Mouse (Mus musculus) hindbrain, postnatal 0 days (tissue): ENCODE data around the gene Uhrf1bp1l. TPM values are rescaled to one million over a fixed set of nuclear protein-coding genes. Genes with fewer than 3 reads are reported as not detected.

Experiments
- ATAC-seq: fragments of 200-750 bp; cut with Nextera tagmentation; 2 replicates; pipeline ENCODE4 v1.8.0; 2017; ENCODE audit warnings: mild to moderate bottlenecking, moderate TSS enrichment, moderate library complexity
- DNase-seq: peaks from one replicate; pipeline ENCODE4 v3.0.0-alpha.2; 2015; ENCODE audit warnings: low spot score
- H3K27ac ChIP-seq: fragments of 300-500 bp; sonication (generic); 2 replicates; pipeline ENCODE4 v1.5.1; 2014; ENCODE audit warnings: mild to moderate bottlenecking
- H3K27me3 ChIP-seq: fragments of 300-500 bp; sonication (generic); 2 replicates; pipeline ENCODE4 v1.6.1; 2014; ENCODE audit warnings: low read length, mixed read lengths; ENCODE audit not compliant: insufficient read depth
- H3K36me3 ChIP-seq: fragments of 300-500 bp; sonication (generic); 2 replicates; pipeline ENCODE4 v1.6.1; 2014; ENCODE audit warnings: low read length, mixed read lengths; ENCODE audit not compliant: insufficient read depth
- H3K4me1 ChIP-seq: fragments of 300-500 bp; sonication (generic); 2 replicates; pipeline ENCODE4 v1.6.1; 2014; ENCODE audit warnings: antibody characterized with exemption, low read length, mixed read lengths; ENCODE audit not compliant: insufficient read depth
- H3K4me2 ChIP-seq: fragments of 300-500 bp; sonication (generic); 2 replicates; pipeline ENCODE4 v1.6.1; 2014; ENCODE audit warnings: low read depth, mild to moderate bottlenecking, low read length, moderate library complexity, mixed read lengths
- H3K4me3 ChIP-seq: fragments of 300-500 bp; sonication (generic); 2 replicates; pipeline ENCODE4 v1.5.1; 2014; ENCODE audit warnings: low read length
- H3K9ac ChIP-seq: fragments of 300-500 bp; sonication (generic); replicated peaks from 2 replicates; pipeline ENCODE4 v1.6.1; 2014; ENCODE audit warnings: mild to moderate bottlenecking, low read length, moderate library complexity, mixed read lengths
- H3K9me3 ChIP-seq: fragments of 300-500 bp; sonication (generic); 2 replicates; pipeline ENCODE4 v1.6.1; 2016; ENCODE audit warnings: low read length, mixed read lengths
- CTCF ChIP-seq: IDR thresholded peaks from 2 replicates; pipeline ENCODE4 v1.5.1; 2016; ENCODE audit warnings: antibody characterized with exemption, control low read depth, low read depth
- WGBS: fragments of 180-500 bp; shearing (Covaris S2); extraction: QIAGEN DNeasy Blood & Tissue Kit; methylation state at CpG from one replicate; pipeline ENCODE4 v1.1.7; 2014; 5-methylcytosine and 5-hydroxymethylcytosine counted together
- polyA plus RNA-seq: library from polyadenylated mRNA; unstranded; fragments of >200 nt; fragmentation: Nextera tagmentation; extraction: Ambion mirVana; gene quantifications from 2 replicates; pipeline ENCODE4 v1.2.1, GENCODE M21; 2015
- total RNA-seq: library from RNA; depleted of rRNA; stranded (reverse); fragments of >200 nt; gene quantifications from 2 replicates; pipeline ENCODE4 v1.2.3, GENCODE M21; 2014

The Uhrf1bp1l gene
- total and polyA plus RNA-seq, 2 experiments from 2014 or later: 28.9 to 32.3 TPM

- DNase-seq (peak; percentile 98), ATAC-seq (peak; percentile 99)
- peak within 1 kb of the TSS; percentile 81 for H3K4me2 ChIP-seq
- H3K36me3 ChIP-seq: no peaks in the 10 kb centered on the region
- TF ChIP-seq CTCF: no peak
- no peaks in the 10 kb centered on the region for H3K27me3 ChIP-seq
- H3K9me3 ChIP-seq: no peaks in the 10 kb centered on the region
- 1% methylated on average over 49 of the region's 49 CpGs for WGBS
- H3K27ac ChIP-seq: peak within 1 kb of the TSS; percentile 77
- H3K9ac ChIP-seq: peak within 1 kb of the TSS; percentile 48
- H3K4me1 ChIP-seq: peaks cover 13% of the 10 kb centered on the region
- peak within 1 kb of the TSS; percentile 58 for H3K4me3 ChIP-seq
Observed at GRCm38 (mm10) chr10:89732001-89732794, 12.6 kb upstream of the Uhrf1bp1l start, which contains the start of gene Actr6. TSS of gene Actr6 (minus strand) at chr10:89732295.

GRCm38 (mm10) chr10:89737092-89737491 is 7.7 kb upstream of the Uhrf1bp1l start:
- Histone ChIP-seq H3K27me3 (no peaks in the 10 kb centered on the region), H3K4me1 (no peaks in the 10 kb centered on the region), H3K36me3 (no peaks in the 10 kb centered on the region), H3K9ac (no peak overlapping the region), H3K27ac (no peak overlapping the region), H3K4me3 (no peak overlapping the region), H3K9me3 (no peaks in the 10 kb centered on the region), H3K4me2 (no peak overlapping the region)
- DNase-seq (no peak), ATAC-seq (no peak)
- TF ChIP-seq CTCF: peak; percentile 25; the same call in 1 of the 2 replicates
- WGBS: 44% methylated on average over 5 of the region's 5 CpGs

- DNase-seq (no peak), ATAC-seq (no peak)
- H3K9ac ChIP-seq: no peak overlapping the region
- H3K4me3 ChIP-seq: no peak overlapping the region
- H3K36me3 ChIP-seq: no peaks in the 10 kb centered on the region
- H3K9me3 ChIP-seq: no peaks in the 10 kb centered on the region
- WGBS: 93% methylated on average over 3 of the region's 3 CpGs
- H3K27me3 ChIP-seq: no peaks in the 10 kb centered on the region
- H3K4me2 ChIP-seq: no peak overlapping the region
- no peak overlapping the region for H3K27ac ChIP-seq
- no peak for TF ChIP-seq CTCF
- no peaks in the 10 kb centered on the region for H3K4me1 ChIP-seq
Observed at GRCm38 (mm10) chr10:89737887-89738286, 6.9 kb upstream of the Uhrf1bp1l start.

GRCm38 (mm10) chr10:89738395-89738794 is 6.4 kb upstream of the Uhrf1bp1l start:
- no peak overlapping the region for H3K27ac ChIP-seq
- no peak for ATAC-seq
- H3K9ac ChIP-seq: no peak overlapping the region
- no peak overlapping the region for H3K4me3 ChIP-seq
- no peak for DNase-seq
- H3K4me1 ChIP-seq: no peaks in the 10 kb centered on the region
- no peak for TF ChIP-seq CTCF
- no peak overlapping the region for H3K4me2 ChIP-seq
- no peaks in the 10 kb centered on the region for H3K27me3 ChIP-seq
- 89% methylated on average over 9 of the region's 9 CpGs for WGBS
- H3K9me3 ChIP-seq: no peaks in the 10 kb centered on the region
- H3K36me3 ChIP-seq: no peaks in the 10 kb centered on the region

- H3K4me3 ChIP-seq: no peak overlapping the region
- TF ChIP-seq CTCF: no peak
- no peaks in the 10 kb centered on the region for H3K4me1 ChIP-seq
- no peaks in the 10 kb centered on the region for H3K36me3 ChIP-seq
- no peak overlapping the region for H3K9ac ChIP-seq
- H3K27me3 ChIP-seq: no peaks in the 10 kb centered on the region
- H3K9me3 ChIP-seq: no peaks in the 10 kb centered on the region
- no peak overlapping the region for H3K27ac ChIP-seq
- H3K4me2 ChIP-seq: no peak overlapping the region
- DNase-seq: no peak
- ATAC-seq: no peak
- WGBS: 57% methylated on average over 6 of the region's 7 CpGs
Observed at GRCm38 (mm10) chr10:89739703-89740102, 5.1 kb upstream of the Uhrf1bp1l start.

GRCm38 (mm10) chr10:89740995-89741394 is 3.8 kb upstream of the Uhrf1bp1l start:
- Histone ChIP-seq H3K4me1 (no peaks in the 10 kb centered on the region), H3K27ac (no peak overlapping the region)

GRCm38 (mm10) chr10:89743266-89743665 is 1.5 kb upstream of the Uhrf1bp1l start:
- Histone ChIP-seq H3K4me2 (no peak overlapping the region), H3K27ac (no peak overlapping the region), H3K36me3 (no peaks in the 10 kb centered on the region), H3K9me3 (no peaks in the 10 kb centered on the region), H3K27me3 (no peaks in the 10 kb centered on the region), H3K9ac (no peak overlapping the region), H3K4me3 (no peak overlapping the region), H3K4me1 (0 out of 2 replicates have a peak, but pooled peaks cover 4% of the 10 kb centered on the region)
- 93% methylated on average over 4 of the region's 4 CpGs for WGBS
- DNase-seq (no peak), ATAC-seq (no peak)
- no peak for TF ChIP-seq CTCF

More at GRCm38 (mm10) chr10:89740995-89741394, 3.8 kb upstream of the Uhrf1bp1l start:
- TF ChIP-seq CTCF: no peak
- ATAC-seq (no peak), DNase-seq (no peak)
- no peak overlapping the region for H3K4me2 ChIP-seq
- no peaks in the 10 kb centered on the region for H3K27me3 ChIP-seq
- WGBS: 83% methylated on average over 6 of the region's 6 CpGs
- no peak overlapping the region for H3K9ac ChIP-seq
- H3K4me3 ChIP-seq: no peak overlapping the region
- H3K36me3 ChIP-seq: no peaks in the 10 kb centered on the region
- no peaks in the 10 kb centered on the region for H3K9me3 ChIP-seq
